Mouse (Mus musculus) cerebellum, postnatal 10 days (tissue): Measurements from ENCODE around the gene Mcm6.
"Not testable (repeated sequence)": the region's sequence is repeated elsewhere in the genome, so short reads cannot be mapped to it uniquely, and the experiment has no call there.

ENCODE experiments used
- DNase-seq, 2 experiments: peaks; one replicate each; pipeline ENCODE4 v3.0.0; 2021; ENCODE audit warnings: mixed read lengths in 2 of 2

Gene Mcm6

DNA sequence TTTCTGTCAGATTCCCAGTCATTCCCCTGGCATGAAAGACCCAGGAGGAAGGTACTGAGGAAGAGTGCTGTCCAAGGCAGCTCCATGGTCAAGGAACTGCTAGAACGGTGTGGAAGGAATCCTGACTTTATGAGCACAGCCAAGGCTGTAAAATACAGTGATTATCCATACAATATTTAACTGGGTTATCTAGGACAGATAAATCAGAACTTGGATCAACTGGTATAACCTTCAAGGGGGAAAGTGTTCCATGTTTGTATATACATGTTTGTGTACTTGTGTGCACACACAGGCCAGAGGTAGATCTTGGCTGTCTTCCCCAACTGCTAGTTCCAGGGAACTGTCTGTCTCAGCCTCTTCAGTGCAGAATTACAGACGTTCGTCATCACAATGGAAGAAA is 31.2 kb downstream of the Mcm6 start, which contains the start of gene Lct:
Gene Lct, minus strand, starts transcription at position 101 of the 400 bp plus-strand sequence.
- DNase-seq: no peak

DNA sequence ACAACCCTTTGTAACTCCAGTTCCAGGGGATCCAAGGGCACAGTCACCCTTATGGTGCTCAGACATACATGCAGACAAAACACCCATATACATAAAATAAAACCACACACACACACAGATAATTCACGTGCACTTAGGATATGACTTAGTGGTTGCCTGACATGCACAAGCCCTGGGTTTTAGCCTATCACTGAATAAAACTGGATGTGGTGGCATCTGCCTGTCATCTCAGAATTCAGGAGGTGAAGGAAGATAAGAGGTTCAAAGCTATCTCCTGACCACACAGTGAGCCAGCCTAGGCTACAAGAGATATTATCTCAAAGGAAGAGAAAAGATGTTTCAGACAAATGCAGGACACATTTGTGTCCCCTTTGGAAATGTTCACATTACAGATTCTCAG is 32.3 kb downstream of the Mcm6 start:
- DNase-seq: no peak

DNA sequence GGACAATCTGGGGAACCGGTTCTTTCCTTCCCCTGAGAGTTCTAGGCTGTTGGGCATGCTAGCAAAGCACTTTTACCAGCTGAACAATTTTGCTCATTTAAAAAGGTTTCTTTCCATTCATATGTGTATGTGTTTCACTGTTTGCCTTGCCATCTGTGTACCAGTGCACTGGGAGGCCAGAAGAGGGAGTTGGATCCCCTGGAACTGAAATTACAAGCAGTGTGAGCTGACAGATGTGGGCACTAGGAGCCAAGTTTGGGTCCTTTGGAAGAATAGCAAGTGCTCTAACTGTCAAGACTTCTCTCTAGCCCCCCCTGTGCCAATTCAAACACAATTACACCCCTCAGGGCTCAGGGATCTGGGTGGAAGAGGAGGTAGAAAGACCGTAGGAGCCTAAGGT is 34.7 kb downstream of the Mcm6 start:
- no peak for DNase-seq

DNA sequence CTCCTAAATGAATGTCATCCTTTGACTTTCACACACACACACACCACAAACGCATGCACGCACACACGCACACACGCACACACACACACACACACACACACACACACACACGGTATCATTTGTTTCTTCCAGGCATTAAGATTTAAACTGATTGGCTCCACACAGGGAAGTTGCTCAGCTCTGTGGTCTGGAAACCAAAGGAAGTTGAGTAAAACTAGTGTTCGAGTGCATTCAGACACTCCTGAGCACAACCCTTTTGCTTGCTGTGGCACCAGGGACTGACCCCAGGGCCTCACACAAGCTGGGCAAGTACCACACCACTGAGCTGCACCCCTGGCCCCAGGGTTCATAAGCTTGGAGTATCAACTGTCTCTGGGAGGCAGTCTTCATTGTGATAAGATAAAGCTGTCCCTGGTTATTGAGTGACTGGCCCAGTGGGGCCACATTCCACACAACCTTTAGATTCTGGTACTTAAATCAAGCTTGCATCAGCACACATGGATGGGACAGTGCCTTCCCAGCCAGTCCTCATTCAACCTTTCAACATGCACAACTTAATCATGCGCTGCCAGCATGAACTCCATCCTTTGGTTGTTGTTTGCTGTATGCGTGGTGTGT is 36.3 kb downstream of the Mcm6 start:
- DNase-seq: no peak

DNA sequence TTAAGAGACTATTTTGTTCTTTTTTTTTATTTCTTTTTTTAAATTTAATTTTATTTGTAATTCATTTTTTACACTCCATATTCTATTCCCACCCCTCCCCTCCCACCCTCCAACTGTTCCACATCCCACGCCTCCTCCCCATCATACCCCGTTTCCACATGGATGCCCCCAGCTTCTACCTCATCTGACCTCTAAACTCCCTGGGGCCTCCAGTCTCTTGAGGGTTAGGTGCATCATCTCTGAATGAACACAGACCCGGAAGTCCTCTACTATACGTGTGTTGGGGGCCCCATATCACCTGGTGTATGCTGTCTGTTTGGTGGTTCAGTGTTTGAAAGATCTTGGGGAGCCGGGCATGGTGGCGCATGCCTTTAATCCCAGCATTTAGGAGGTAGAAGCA is 40.2 kb downstream of the Mcm6 start:
- not testable (repeated sequence) for DNase-seq

DNA sequence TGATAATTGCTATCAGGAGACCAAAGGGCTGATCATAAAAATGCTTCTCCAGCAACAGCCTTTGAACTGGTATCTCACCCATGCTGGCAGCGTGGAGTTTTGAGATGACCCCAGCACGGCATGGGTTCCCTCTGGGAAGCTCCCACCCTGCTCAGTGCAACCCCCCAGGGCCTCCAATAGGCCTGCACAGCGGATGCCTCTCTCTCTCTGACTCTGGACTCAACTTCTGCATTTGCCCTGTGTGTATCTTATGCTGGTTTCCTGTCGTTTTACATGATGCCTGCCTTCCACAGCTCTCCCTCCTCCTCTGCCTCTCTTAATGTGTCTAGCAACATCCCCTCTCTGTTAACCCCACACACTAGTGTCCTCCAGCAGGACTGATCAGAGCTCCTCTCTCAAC is 44.8 kb downstream of the Mcm6 start:
- no peak for DNase-seq

DNA sequence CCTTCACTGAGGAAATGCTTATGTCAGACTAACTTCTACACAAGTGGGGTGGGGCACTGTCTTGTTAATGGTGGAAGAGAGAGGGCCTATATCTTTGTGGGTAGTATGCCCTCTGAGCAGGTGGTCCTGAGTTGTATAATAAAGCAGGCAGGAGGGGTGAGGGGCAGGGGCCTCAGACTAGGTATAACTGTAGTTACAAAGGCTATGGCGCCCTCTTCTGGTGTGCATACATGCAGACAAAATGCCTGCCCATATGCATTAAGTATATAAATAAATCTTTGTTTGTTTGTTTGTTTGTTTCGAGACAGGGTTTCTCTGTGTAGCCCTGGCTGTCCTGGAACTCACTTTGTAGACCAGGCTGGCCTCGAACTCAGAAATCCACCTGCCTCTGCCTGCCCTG is 50.4 kb downstream of the Mcm6 start:
- peak; percentile 60 to 63 for DNase-seq

DNA sequence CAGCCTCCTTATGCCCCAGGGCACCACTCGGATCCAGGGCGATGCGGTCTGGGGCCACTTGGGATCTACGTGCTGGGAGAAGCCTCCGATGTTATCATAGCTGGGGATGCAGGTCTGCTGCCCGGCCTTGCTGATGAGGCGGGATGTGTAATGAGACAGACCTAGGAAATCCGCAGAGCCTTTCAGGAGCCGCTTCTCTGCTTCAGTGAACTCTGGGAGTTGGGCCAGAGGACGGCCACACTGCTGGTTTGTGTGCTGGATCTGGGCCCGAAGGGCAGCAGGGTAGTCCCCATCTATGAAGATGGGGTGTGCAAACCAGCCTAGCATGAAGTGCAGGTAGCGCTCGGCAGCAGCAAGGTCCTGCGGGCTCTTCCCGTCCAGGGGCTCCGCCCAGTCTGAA is 55.6 kb downstream of the Mcm6 start:
- DNase-seq: peak; percentile 99

DNA sequence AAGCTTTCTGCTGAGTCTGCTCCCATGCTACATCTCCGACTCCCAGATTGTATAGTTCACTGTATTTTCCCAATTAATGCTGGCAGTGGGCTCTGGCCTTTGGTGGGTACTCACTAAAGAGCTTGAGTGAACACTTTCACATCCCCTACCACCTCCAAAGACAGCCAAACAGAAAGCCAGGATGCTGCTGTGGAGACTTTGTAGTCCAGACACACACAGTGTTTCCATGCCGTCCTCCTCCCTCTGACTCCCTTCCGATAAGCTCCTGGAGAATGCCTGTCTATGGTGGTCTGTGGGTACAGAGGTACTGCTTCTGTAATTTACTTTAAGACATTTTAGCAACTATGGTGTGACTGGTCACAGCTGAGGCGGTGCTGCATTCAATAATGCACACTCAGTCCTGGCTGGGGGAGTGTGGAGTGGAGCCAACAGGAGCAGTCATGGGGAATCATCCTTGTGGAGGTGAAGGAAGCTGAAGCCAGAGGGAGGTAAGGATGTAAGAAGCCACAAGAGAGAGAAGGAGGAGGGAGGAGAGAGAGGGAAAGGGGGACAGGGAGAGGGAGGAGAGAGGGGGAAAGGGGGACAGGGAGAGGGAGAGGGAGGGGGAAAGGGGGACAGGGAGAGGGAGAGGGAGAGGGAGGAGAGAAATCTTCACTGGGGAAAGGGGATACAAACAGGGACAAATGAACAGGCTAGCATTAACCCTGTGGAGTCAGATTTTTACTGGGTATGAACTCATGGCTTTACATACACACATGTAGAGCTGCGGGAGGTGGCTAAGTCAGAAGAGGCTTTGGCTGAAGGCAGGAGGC is 63.5 kb downstream of the Mcm6 start:
- DNase-seq: peak; percentile 50 to 64

DNA sequence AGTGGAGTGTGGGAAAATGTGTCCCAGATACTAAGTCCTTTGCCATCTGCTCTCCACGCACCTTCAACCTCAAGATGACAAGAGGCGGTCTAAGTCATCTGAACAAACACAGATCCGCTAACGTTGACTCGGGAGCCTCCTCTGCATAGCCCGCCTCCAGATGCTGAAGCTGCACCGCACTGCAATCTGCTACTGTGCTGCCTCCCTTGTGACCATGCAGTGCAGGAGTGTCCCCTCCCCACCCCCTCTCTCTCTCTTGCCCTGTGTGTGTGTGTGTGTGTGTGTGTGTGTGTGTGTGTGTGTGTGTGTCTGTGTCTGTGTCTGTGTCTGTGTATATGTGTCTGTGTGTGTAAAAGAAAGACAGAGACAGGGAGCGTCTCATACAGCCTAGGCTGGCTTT is 64.2 kb downstream of the Mcm6 start:
- DNase-seq: peak in 1 of 2 experiments; percentile 19

DNA sequence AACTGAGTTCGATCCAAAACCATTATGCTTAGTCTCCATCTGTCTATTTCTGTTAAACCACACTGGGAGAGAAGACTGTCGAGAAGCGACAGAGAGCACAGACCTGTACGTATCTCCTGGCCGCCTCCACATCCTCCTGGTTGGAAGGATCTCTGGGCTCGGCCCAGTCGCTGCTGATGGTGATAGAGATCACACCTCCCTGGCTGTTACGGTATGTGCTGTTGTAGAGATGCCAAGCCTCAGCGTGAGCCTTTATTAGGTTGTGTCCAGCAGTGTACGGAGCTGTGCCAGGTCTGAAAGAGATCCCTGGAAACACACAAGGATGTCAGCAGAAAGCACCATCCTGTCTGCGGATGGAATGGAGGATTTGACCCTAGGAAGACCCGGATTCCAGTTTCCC is 65.9 kb downstream of the Mcm6 start:
- peak; percentile 73 to 80 for DNase-seq

DNA sequence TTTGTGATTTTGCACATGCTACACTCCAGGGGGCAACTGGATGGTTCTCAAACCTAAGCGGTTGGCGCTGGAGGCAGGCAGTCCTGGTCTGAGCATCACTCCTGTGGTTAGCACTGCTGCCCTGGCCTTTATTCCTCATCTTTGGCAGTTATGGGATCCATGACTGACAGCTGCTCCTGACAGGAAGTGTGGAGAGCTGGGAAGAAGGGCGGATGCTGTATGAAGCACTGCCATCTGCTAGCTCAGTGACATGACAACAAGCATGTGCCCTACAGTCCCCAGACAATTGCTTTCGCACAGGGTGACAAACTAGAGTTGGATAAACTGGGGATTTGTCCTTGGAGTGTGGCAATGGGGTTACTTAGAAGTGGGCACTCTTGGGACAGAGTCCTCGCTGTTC is 69.2 kb downstream of the Mcm6 start:
- peak; percentile 59 to 67 for DNase-seq

DNA sequence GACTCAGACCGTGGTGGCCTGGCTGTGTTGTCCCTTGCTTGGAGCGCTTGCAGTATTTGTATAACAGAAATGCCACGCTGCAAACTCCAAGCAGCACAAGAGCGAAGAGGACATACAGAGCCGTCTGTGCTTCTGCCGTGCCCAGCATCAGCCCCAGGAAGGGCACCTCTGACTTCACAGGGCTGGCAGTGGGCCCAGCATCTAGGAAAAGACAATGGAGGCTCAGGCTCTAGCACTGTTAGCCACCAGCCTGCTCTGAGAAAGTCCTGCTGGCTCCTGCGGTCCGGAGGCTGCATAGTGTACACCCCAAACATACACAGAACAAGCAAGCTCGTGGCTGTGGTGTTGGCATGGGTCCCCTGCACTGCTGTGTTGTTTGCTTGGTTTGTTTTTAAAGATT is 74.3 kb downstream of the Mcm6 start:
- peak; percentile 31 to 51 for DNase-seq

DNA sequence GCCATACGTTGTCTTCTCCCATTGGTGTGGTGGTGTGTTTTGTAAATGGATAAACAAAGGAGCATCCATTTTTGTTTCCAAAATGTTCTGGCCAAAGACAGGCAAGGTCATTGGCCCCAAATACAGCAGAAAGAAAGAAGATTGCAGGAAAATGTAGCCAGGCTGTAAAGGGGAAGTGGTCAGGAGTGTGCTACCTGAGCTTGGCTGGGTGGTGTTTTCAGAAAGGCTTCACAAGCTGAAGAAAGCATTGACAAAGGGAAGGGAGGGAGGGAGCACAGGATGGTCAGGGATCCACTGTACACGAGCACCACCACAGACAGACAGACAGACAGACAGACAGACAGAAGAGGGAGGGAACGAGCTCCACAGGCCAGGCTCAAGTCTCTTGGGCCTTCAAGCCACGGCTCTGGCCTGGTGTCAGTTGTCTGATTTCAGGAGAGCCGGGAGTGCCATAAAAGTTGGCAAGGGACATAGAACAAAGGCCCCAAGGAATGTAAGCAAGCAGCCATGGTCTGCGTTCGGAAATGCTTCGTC is 75.2 kb downstream of the Mcm6 start:
- no peak for DNase-seq

DNA sequence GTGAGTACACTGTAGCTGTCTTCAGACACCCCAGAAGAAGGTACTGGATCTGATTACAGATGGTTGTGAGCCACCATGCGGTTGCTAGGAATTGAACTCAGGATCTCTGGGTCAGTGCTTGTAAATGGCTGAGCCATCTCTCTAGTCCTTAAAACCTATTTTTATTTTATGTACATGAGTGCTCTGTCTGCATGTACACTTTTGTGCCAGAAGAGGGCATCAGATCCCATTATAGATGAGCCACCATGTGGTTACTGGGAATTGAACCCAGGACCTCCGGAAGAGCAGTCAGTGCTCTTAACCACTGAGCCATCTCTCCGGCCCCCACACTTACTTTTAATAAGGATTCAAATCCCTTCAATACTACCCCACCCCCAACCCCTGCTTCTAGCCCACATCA is 76.5 kb downstream of the Mcm6 start:
- no peak for DNase-seq

DNA sequence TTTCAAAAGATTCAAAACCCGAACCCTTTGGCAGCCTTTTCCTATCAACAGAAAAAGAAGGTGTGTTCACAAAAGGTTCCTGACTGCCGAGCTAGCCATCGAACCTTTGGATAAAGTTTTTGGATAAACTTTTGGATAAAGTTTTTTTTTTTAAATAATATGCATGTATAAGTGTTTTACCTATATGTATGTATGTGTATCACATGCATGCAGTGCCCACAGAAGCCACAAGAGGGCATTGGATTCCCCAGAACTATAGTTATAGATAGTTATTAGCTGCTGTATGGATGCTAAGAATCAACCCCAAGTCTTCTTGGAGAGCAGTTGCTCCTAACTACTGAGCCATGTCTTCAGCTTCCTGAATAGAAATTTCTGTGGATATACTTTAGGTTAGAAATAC is 77.7 kb downstream of the Mcm6 start:
- DNase-seq: no peak
